Mouse (Mus musculus) heart, postnatal 0 days (tissue): ENCODE data around the gene Otulin.

ENCODE experiments used
- CTCF ChIP-seq: IDR thresholded peaks from 2 replicates; pipeline ENCODE4 v1.5.1; 2016; ENCODE audit warnings: antibody characterized with exemption, control low read depth, low read depth
- EP300 ChIP-seq: IDR thresholded peaks from 2 replicates; pipeline ENCODE4 v1.6.1; 2016; ENCODE audit warnings: antibody characterized with exemption, low read depth

- no peak for TF ChIP-seq CTCF
- TF ChIP-seq EP300: no peak
Observed at GRCm38 (mm10) chr15:27600524-27600923, 30.0 kb downstream of the Otulin start.
